Mouse (Mus musculus): ENCODE data around the gene Slc19a3. TPM values are rescaled to one million over a fixed set of nuclear protein-coding genes. Genes with fewer than 3 reads are reported as not detected.

Gene Slc19a3
- under 1 TPM; 0.16 to 0.30 TPM for total RNA-seq (2021)
- long read RNA-seq, experiment 1, partial matches to known transcripts = 1 of 1 reads
- long read RNA-seq, experiment 1, other reads (novel, unspliced or antisense) = 0 of 1 reads
- long read RNA-seq, experiment 2 = 0 reads

DNA sequence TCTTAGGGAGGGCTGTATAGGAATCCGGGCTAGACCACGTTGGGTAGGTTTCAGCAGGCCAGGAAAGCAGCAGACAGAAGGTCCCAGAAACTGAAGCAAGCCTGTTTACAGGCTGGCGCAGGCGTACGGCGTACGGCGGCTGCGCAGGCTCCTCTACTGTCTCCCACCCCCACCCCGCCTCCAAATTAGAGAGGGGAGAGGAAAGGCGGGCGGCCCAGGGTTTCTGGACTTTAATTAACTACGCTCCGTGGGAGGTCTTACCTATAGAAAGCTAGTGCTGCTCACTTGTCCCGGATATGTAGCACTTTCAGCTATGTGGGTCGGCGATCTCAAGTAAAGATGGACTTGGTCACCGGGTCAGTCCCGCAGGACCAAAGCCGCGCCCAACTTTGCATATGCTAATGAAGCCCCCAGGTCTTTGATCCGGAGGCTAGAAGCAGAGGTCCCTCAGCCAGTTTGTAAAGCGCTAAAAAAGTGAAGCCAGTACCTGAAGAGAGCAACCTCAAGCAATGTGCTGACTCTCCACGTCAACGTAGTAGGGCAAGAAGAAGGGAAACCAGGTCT lies at the start of gene Slc19a3:
Gene Slc19a3 (minus strand): TSS at position 340 of the 564 bp plus-strand sequence.
- peak in 1 of 2 experiments; percentile 8 for DNase-seq (ENCODE audit: low spot score in 2 of 2)

DNA sequence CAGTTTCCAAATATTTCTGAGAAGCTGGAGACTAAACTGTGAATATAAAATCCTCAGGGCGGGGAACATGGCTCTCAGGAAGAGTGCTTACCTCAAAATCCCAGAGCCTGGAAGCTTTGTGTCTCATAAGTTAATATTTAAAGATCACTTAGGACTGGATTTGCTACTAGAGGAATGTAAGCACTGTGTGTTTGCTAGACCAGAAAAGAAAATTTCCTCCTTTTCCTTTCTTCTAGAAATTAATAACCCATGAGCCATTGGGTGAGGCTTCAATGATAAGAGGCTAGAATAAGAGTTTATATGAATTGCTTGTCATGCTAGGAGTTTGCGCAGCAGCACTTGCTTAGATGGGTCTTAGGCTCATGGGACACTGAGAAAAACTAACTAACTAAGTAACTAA lies 46.5 kb upstream of the Slc19a3 start:
- DNase-seq (ENCODE audit: low spot score in 2 of 2) = no peak

DNA sequence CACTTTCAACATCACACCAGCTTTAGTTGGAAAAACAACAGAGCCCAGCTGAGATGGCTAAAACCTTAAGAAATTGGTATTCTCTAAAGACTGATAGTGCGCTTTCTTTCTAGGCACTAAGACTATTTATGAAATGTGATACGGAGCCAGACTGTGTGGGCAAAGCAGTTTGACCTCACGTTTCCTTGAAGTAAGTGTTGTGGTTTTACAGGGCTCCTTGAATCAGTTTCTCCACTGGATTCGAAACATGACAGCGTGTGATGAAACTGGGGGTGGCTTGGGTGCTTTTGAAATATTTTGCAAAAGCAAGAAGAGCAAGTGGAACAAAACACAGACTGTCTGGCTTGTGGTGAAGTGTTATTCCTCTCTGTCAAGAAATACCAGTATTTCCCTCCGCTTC lies 38.8 kb upstream of the Slc19a3 start:
- DNase-seq (ENCODE audit: low spot score in 2 of 2) = no peak

DNA sequence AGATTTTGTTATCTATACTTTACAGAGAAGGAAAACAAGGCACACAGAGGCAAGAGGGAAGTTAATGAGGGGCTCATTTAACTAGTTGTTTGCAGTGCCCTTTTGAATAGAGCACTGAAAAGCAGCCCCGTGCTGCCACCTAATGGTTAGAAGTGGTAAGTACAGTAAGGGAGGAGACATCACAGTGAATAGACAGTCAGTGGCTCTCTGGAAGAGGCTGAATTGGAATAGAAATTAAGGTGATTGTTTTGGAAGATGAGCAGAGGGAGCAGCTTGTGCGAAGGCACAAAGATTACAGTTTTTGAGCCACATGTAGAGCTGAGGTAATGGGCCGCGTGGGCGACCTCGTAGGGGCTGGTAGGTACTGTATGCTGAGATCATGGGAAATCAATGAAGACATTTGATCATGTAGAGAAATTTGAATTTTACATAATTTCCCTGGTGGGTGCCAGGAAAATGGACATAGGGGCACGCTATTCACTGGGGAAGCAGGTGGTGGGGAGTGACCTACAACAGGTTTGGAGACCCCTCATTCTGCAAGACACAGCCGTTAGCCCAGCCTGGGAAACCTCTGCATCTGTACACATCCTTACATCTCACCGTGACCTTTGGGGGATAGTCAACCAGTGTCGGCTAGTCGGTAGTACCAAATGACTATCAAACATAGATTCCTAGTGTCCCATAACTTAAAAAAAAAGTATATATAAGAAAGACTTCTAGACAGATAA lies 38.1 kb upstream of the Slc19a3 start:
- no peak for DNase-seq (ENCODE audit: low spot score in 2 of 2)

DNA sequence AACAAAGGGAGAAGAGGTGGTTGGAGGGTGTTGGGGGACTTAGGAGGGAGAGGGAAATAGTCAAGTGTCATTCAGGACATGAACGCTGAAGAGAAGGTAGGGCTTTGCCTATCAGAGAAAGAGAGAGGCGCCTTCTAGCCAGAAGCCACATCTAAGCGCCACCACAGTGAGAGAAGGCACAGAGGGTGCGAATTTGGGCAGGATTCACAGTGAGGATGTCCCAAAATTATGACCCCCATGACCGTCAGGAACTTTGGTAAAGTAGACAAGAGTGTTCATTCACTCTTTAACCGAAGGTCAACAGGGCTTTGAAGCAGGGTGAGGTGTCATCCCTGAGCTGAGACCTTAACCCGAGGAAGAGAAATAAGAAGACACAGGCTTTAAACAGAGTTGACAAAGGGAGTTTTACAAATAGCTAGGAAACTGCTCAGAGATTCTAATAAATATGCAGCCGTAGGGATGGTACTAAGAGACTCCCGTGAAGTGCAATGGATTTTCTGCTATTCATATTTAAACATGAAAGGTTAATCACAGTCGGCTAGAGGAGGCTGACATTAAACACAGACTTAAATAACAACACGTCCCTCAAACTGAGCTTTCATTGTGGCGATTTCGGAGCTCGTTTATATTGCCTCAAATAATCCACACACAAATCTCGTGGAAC lies 37.4 kb upstream of the Slc19a3 start:
- no peak for DNase-seq (ENCODE audit: low spot score in 2 of 2)

DNA sequence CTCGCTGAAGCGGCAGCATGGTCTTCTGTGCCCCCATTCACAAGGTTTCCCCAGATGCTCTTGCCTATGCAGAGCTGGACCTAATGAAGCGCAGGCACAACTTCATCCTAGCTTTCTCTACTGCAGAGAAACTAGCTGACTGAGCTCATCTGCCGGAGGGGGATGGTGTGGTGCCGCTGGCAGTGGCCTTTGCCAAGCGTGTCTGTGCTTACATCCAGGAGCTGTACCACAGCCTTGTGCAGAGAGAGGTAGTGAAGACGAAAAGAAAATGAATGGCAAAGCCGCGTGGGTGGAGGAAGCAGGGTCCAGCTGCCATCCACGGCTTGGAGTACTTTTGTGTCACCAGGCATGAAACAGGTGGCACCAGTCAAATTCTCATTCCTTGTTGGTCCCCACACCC lies 29.0 kb upstream of the Slc19a3 start:
- DNase-seq (ENCODE audit: low spot score in 2 of 2) = no peak

DNA sequence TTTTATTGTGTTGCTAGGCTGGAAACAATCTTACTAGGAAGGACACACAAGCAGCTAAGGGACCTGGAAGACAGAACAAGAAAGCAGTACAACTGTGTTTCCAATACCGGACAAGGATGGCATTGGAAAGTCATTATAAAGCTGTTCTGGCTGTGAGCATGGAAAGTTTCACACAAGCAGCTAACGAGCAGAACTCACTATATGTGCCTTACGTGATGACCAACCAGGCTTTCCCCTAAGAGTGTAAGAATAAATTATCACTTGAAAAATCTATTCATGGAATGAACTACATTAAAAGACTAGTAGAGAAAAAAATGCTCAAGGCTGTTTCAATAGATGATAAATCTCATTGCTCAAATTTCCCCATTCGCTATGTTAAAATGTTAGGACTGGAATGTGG lies 28.3 kb upstream of the Slc19a3 start:
- DNase-seq (ENCODE audit: low spot score in 2 of 2) = no peak

DNA sequence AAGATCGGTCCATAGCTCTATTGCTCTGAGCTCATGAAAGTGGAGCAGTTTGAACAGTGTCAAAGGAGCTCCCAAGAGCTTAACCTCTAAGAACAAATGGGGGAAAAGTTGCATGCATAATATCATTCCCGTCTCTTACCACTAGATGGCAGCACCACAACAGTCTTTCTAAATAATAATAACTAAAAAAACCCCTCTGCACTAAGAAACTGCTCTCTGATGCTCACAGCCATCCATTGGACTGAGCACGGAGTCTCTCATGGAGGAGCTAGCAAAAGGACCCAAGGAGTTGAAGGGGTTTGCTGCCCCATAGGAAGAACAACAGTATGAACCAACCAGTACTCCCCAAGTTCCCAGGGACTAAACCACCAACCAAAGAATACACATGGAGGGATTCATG lies 26.6 kb upstream of the Slc19a3 start:
- DNase-seq (ENCODE audit: low spot score in 2 of 2) = no peak

DNA sequence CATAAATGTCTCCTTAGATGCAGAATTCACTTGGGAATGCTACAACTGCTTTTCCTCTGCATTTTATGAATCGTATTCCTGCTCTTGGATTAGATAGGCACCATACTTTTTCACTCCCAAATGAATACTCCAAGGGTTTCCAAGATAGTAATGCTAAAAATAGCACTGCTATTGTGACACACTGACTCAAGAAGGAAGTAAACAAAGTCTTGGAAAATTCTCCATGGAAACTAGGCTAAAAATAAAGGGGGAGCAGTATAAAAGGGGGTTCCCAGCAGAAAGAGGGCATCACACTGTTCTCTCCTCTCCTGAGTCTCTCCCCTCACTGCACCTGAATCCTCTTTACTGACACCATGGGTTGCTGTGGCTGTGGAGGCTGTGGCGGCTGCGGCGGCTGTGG lies 22.4 kb upstream of the Slc19a3 start, which contains the start of gene Krtap28-13:
Gene Krtap28-13 (plus strand): TSS at position 288 of the 400 bp plus-strand sequence.
- DNase-seq (ENCODE audit: low spot score in 2 of 2) = no peak

DNA sequence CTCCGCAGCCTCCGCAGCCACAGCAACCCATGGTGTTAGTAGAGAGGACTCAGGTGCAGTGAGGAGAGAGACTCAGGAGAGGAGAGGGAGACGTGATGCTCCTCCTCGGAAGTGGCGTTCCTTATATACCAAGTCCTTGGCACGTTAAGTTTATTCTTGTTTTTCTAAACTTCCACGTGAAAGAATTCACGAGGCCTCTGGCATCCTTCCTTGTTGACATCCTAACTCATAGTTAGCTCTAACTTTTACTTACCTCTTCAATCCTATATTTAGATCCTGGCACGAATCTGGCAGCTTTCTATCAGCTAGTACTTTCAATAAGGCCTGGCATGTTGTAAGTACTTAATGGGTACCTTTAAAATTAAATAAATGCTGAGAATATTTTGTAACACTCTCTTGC lies 21.0 kb upstream of the Slc19a3 start, which contains the start of gene A030005K14Rik:
Gene A030005K14Rik (minus strand): TSS at position 101 of the 400 bp plus-strand sequence.
- no peak for DNase-seq (ENCODE audit: low spot score in 2 of 2)

DNA sequence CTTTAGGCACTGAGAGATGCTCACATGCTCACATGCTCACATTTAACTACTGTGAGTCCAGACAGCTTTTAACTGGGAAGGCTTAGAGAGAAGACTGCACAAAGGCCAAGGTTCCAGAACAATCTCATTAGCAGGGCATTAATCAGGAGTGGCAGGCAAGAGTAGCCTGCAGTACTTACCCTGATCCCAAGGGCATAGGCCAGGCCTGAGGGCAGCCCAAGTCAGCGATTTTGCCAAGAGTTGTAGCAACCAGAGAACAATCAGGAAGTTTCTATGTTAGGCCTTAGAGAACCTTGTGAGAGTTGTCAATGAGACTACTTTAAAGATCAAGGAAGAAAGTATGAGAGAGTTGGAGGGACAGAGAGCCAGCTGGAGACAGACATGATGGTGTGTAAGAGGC lies 20.2 kb upstream of the Slc19a3 start:
- DNase-seq (ENCODE audit: low spot score in 2 of 2) = no peak

DNA sequence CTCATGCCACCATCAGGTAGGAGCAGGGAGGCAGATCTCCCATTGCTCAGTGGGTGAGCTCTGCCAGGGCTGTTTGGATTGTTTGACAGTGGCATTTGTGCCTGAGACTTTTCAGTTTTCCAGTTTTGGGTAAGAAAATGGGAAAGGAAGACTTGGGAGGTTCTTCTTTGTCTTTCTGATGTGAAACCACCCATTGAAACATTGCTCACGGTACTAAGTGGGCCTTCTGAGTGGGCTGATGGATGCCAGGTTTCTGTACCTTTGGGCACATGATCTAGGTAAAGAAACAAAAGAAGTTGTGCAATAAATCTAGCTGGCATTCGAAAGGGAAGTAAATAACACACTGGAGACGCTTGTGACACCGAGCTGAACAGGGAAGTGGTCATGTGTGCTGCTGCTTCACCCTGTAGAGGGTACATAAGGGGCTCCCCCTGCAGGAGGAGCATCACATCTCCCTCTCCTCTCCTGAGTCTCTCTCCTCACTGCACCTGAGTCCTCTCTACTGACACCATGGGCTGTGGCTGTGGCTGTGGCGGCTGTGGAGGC lies 6.7 kb upstream of the Slc19a3 start, which contains the start of gene Gm47969:
Gene Gm47969 (plus strand): TSS at position 51 of the 546 bp plus-strand sequence.
- no peak for DNase-seq (ENCODE audit: low spot score in 2 of 2)

DNA sequence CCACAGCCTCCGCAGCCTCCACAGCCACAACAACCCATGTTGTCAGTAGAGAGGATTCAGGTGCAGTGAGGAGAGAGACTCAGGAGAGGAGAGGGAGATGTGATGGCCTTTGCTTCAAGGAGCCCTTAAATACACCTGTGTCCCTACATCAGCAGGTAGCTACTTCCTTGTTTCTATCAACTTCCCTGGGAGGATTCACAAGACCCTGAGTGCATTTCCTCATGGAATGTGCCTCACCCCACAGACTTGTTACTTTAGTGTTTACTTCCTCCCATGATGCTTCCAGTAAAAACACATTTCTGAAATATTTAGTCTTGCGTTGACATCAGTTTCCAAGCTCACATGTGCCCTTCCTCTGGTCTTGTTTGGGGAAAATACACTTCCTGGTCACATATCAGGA lies 4.1 kb upstream of the Slc19a3 start, which contains the start of gene Krtap28-10:
Gene Krtap28-10 (minus strand): TSS at position 101 of the 400 bp plus-strand sequence.
- no peak for DNase-seq (ENCODE audit: low spot score in 2 of 2)

DNA sequence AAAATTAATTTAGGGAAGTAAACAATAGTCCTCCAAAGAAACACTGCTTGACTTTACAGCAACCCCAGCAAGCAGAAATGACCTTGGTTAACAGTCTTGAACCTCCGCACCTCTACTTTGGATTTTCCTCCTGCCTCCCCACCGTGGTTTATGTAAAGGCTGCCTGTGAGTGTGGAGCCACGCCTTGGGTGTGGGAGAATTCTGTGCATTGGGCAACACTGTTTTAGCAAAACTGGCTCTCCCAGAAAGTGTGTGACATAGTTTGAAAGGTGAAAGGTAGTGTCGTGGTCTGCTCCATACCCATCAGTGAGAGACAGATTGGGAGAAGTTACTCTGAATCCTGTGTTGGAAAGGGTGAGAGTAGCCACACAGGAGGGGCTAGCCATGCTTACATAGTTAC lies 832 bp upstream of the Slc19a3 start:
- no peak for DNase-seq (ENCODE audit: low spot score in 2 of 2)

DNA sequence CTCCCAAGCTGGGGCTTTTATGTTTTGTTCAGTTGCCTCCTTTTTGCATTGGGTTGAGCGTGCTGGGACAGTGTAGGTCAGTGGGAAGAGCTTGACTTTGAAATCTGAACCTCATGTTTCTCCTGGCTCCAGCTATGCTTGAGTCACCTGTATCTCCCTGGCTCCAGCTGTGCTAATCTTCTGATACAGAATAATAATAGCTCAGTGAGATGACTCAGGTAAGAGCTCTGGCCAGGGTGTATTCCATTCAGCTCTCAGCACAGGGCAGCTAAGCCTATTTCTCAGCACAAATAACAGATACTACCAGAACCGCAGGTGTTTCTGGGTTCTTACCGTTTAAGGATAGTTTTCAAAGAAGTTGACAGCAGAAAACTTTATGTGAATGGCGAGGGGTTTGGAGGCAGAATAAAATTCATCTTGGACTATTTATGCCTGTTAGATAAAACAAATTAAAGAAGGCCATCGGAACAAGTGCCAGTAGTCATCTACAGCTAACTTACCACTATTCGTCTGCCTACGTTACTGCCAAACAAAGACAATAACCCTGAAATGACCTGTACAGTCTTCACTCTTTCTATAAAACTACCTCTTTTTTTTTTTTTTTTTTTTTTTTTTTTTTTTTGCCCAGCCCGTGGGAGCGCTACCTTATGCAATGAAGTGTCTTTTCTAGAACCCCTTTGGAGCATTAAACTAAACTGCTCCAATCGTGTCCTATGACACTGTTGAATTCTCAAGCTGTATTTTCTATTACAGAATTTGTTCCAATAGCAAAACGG lies 1.2 kb downstream of the Slc19a3 start:
- no peak for DNase-seq (ENCODE audit: low spot score in 2 of 2)

DNA sequence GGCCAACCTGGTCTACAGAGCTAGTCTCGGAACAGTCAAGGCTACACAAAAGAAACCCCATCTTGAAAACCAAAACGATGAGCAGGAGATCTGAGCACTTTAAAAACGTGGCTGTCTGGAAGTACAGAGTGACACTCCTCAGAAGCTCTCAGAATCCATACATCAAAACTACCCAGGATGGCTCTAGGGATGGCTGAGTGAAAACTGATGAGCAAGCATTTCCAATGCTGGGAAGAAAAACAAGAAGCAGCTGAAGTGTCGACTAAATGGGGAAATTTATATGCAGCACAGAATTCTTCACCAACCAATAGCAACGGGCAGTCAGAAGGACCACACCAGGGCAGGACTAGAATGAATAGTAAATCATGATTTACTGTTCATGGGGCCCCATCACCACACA lies 3.7 kb downstream of the Slc19a3 start:
- DNase-seq (ENCODE audit: low spot score in 2 of 2) = no peak

DNA sequence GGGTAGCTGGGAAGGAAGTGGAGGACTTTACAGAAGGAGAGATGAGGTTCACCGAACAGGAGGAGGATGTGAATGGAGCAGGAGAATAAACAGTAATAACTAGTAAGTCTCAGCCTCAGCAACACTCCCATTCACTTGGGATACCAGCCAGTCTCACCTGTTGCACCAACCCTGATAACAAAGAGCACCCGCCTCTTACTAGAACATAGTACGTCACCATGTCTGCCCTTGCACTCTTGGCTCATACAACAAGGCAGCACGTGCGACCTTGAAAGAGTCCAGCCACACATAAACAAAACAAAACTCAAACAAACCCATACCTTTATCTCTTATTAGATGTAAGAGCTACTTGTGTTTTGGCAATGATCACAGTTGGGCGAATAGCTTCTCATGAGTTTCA lies 5.7 kb downstream of the Slc19a3 start:
- DNase-seq (ENCODE audit: low spot score in 2 of 2) = no peak

DNA sequence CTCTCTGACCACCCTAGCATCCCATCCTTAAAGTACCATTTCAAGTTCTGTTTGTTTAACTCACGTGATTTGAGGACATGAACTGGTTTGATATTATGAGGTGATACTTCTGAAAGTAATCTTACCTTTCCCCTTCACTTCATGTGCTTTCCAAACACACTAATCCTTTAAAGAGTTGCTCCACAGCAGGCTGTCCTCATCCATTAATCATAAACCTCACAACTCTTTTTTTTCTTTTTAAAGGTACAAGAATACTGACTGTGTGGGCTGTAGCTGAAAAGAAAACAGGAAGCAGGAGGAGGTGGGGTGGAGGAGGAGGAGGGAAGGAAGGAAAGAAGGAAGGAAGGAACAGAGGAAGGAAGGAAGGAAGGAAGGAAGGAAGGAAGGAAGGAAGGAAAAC lies 6.3 kb downstream of the Slc19a3 start:
- DNase-seq (ENCODE audit: low spot score in 2 of 2) = no peak

DNA sequence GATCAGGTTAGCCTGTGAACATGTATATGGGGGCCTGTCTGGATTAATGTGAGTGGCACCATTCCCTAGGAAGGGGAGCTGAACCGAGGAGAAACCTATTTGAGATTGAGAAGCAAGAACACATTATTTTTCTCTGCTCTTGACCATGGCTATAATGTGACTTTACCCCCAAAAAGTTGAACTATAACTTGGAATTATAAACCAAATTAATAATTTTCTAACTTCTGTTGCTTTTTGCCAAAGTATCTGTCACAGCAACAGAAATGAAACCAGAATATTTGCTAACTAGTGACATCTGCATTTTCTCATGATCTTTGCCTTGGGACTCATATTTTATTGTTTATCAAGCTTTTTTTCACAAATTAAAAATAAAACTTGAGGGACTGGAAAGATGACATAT lies 21.7 kb downstream of the Slc19a3 start:
- no peak for DNase-seq (ENCODE audit: low spot score in 2 of 2)

DNA sequence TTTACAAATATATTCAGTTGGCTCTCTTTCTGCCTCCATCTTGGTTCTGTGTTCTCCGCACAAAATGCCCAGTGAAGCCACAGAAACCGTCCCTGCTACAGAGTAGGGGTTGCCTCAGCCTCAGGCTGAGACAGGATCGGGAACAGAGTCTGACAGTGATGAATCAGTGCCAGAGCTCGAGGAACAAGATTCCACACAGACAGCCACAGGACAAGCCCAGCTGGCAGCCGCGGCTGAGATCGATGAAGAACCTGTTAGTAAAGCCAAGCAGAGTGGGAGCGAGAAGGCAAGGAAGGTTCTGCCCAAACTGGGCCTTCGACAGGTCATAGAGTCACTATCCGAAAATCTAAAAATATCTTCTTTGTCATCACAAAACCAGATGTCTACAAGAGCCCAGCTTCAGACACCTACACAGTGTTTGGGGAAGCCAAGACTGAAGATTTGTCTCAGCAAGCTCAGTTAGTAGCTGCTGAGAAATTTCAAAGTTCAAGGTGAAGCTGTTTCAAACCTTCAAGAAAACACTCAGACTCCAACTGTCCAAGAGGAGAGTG lies 22.8 kb downstream of the Slc19a3 start:
- DNase-seq (ENCODE audit: low spot score in 2 of 2) = no peak

DNA sequence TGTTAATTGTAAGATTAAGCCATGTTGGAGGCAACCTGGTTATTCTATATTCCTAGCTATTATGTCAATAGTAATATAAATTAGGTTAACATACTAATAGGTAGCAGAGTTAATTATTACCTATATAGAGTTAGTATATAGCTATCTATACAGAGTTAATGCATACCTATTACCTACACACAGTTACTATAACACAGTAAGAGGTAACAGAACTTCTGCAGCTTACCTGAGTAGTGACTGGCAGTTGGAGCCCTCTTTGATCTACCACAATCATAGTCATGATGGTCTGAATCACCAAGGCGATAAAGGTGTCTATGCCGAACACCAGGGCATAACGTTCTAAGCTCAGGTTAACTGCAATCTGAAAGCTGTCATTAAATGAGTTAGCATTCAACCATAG lies 23.8 kb downstream of the Slc19a3 start:
- no peak for DNase-seq (ENCODE audit: low spot score in 2 of 2)
